Mouse (Mus musculus): ENCODE data around the gene Gm3448. TPM values are rescaled to one million over a fixed set of nuclear protein-coding genes. Genes with fewer than 3 reads are reported as not detected.

The Gm3448 gene
- total and polyA plus RNA-seq, 2 experiments from 2014 or later: 0.04 to 3.0 TPM

- DNase-seq (ENCODE audit: low spot score) (no peak), ATAC-seq (ENCODE audit: insufficient read depth, low read depth) (no peak)
- no peak overlapping the region for H3K9ac ChIP-seq (replicated peaks; ENCODE audit: low read depth, low read length)
- no peaks in the 10 kb centered on the region for H3K9me3 ChIP-seq (replicated peaks; ENCODE audit: control insufficient read depth, low read length)
- peaks cover 16% of the 10 kb centered on the region; the same call in 1 of the 2 replicates for H3K36me3 ChIP-seq (replicated peaks; ENCODE audit: control insufficient read depth, insufficient read depth, low read length)
- 0 out of 2 replicates have a peak, but pooled peaks cover 4% of the 10 kb centered on the region for H3K4me1 ChIP-seq (ENCODE audit: control insufficient read depth, insufficient read depth)
- no peak for TF ChIP-seq EP300 (IDR thresholded peaks at IDR 0.05; ENCODE audit: low read depth)
- no peak for TF ChIP-seq CTCF (IDR thresholded peaks at IDR 0.05; ENCODE audit: low read depth)
- H3K27ac ChIP-seq (ENCODE audit: low read depth): no peak overlapping the region
- 0 out of 2 replicates have a peak, but pooled peaks cover 4% of the 10 kb centered on the region for H3K27me3 ChIP-seq (ENCODE audit: control insufficient read depth, insufficient read depth, low read length)
- H3K4me3 ChIP-seq (ENCODE audit: low read depth, low read length): no peak overlapping the region
- WGBS: 54% methylated on average over 6 of the region's 6 CpGs
- H3K4me2 ChIP-seq (ENCODE audit: low read depth, low read length): no peak overlapping the region
Observed at GRCm38 (mm10) chr17:15066066-15066465, 24.7 kb upstream of the Gm3448 start.

GRCm38 (mm10) chr17:15065391-15066024 is 24.2 kb upstream of the Gm3448 start:
- Histone ChIP-seq H3K27me3 (ENCODE audit: control insufficient read depth, insufficient read depth, low read length) (0 out of 2 replicates have a peak, but pooled peaks cover 4% of the 10 kb centered on the region), H3K36me3 (replicated peaks; ENCODE audit: control insufficient read depth, insufficient read depth, low read length) (peaks cover 16% of the 10 kb centered on the region; the same call in 1 of the 2 replicates), H3K9ac (replicated peaks; ENCODE audit: low read depth, low read length) (no peak overlapping the region), H3K4me3 (ENCODE audit: low read depth, low read length) (no peak overlapping the region), H3K4me1 (ENCODE audit: control insufficient read depth, insufficient read depth) (0 out of 2 replicates have a peak, but pooled peaks cover 4% of the 10 kb centered on the region), H3K27ac (ENCODE audit: low read depth) (no peak overlapping the region), H3K4me2 (ENCODE audit: low read depth, low read length) (no peak overlapping the region), H3K9me3 (replicated peaks; ENCODE audit: control insufficient read depth, low read length) (no peaks in the 10 kb centered on the region)
- DNase-seq (ENCODE audit: low spot score): peak; percentile 85
- peak; percentile 56; the same call in 1 of the 2 replicates for ATAC-seq (ENCODE audit: insufficient read depth, low read depth)
- 41% methylated on average over 13 of the region's 13 CpGs for WGBS
- TF ChIP-seq EP300 (IDR thresholded peaks at IDR 0.05; ENCODE audit: low read depth): no peak
- peak; percentile 80 for TF ChIP-seq CTCF (IDR thresholded peaks at IDR 0.05; ENCODE audit: low read depth)

- TF ChIP-seq EP300 (IDR thresholded peaks at IDR 0.05; ENCODE audit: low read depth) (no peak), CTCF (IDR thresholded peaks at IDR 0.05; ENCODE audit: low read depth) (no peak)
- WGBS: 91% methylated on average over 6 of the region's 6 CpGs
Observed at GRCm38 (mm10) chr17:15060356-15060755, 19.0 kb upstream of the Gm3448 start.

GRCm38 (mm10) chr17:15059646-15060045 is 18.3 kb upstream of the Gm3448 start:
- Histone ChIP-seq H3K4me2 (ENCODE audit: low read depth, low read length) (no peak overlapping the region), H3K4me1 (ENCODE audit: control insufficient read depth, insufficient read depth) (peaks cover 14% of the 10 kb centered on the region), H3K27ac (ENCODE audit: low read depth) (no peak overlapping the region), H3K9ac (replicated peaks; ENCODE audit: low read depth, low read length) (no peak overlapping the region), H3K4me3 (ENCODE audit: low read depth, low read length) (no peak overlapping the region), H3K27me3 (ENCODE audit: control insufficient read depth, insufficient read depth, low read length) (0 out of 2 replicates have a peak, but pooled peaks cover 4% of the 10 kb centered on the region), H3K36me3 (replicated peaks; ENCODE audit: control insufficient read depth, insufficient read depth, low read length) (peaks cover 24% of the 10 kb centered on the region), H3K9me3 (replicated peaks; ENCODE audit: control insufficient read depth, low read length) (no peaks in the 10 kb centered on the region)
- ATAC-seq (ENCODE audit: insufficient read depth, low read depth) (no peak), DNase-seq (ENCODE audit: low spot score) (no peak)
- WGBS: 93% methylated on average over 14 of the region's 14 CpGs
- TF ChIP-seq CTCF (IDR thresholded peaks at IDR 0.05; ENCODE audit: low read depth) (no peak), EP300 (IDR thresholded peaks at IDR 0.05; ENCODE audit: low read depth) (no peak)

More at GRCm38 (mm10) chr17:15060356-15060755, 19.0 kb upstream of the Gm3448 start:
- no peak for DNase-seq (ENCODE audit: low spot score)
- H3K27ac ChIP-seq (ENCODE audit: low read depth): no peak overlapping the region
- H3K9ac ChIP-seq (replicated peaks; ENCODE audit: low read depth, low read length): no peak overlapping the region
- H3K4me2 ChIP-seq (ENCODE audit: low read depth, low read length): no peak overlapping the region
- H3K9me3 ChIP-seq (replicated peaks; ENCODE audit: control insufficient read depth, low read length): no peaks in the 10 kb centered on the region
- ATAC-seq (ENCODE audit: insufficient read depth, low read depth): no peak
- 0 out of 2 replicates have a peak, but pooled peaks cover 4% of the 10 kb centered on the region for H3K27me3 ChIP-seq (ENCODE audit: control insufficient read depth, insufficient read depth, low read length)
- H3K4me1 ChIP-seq (ENCODE audit: control insufficient read depth, insufficient read depth): peaks cover 14% of the 10 kb centered on the region
- no peak overlapping the region for H3K4me3 ChIP-seq (ENCODE audit: low read depth, low read length)
- peaks cover 24% of the 10 kb centered on the region for H3K36me3 ChIP-seq (replicated peaks; ENCODE audit: control insufficient read depth, insufficient read depth, low read length)

GRCm38 (mm10) chr17:15058161-15058591 is 16.8 kb upstream of the Gm3448 start:
- peaks cover 14% of the 10 kb centered on the region for H3K4me1 ChIP-seq (ENCODE audit: control insufficient read depth, insufficient read depth)
- TF ChIP-seq EP300 (IDR thresholded peaks at IDR 0.05; ENCODE audit: low read depth) (peak; percentile 63; the same call in 1 of the 2 replicates), CTCF (IDR thresholded peaks at IDR 0.05; ENCODE audit: low read depth) (no peak)
- H3K36me3 ChIP-seq (replicated peaks; ENCODE audit: control insufficient read depth, insufficient read depth, low read length): peaks cover 17% of the 10 kb centered on the region
- H3K27me3 ChIP-seq (ENCODE audit: control insufficient read depth, insufficient read depth, low read length): 0 out of 2 replicates have a peak, but pooled peaks cover 4% of the 10 kb centered on the region
- H3K9me3 ChIP-seq (replicated peaks; ENCODE audit: control insufficient read depth, low read length): no peaks in the 10 kb centered on the region
- H3K9ac ChIP-seq (replicated peaks; ENCODE audit: low read depth, low read length): no peak overlapping the region
- DNase-seq (ENCODE audit: low spot score): peak; percentile 89
- H3K4me3 ChIP-seq (ENCODE audit: low read depth, low read length): no peak overlapping the region
- peak overlapping the region; percentile 63 for H3K27ac ChIP-seq (ENCODE audit: low read depth)
- no peak overlapping the region for H3K4me2 ChIP-seq (ENCODE audit: low read depth, low read length)
- peak; percentile 92 for ATAC-seq (ENCODE audit: insufficient read depth, low read depth)
- 17% methylated on average over 5 of the region's 5 CpGs for WGBS

Data from heart, postnatal 0 days (tissue).